Mouse (Mus musculus): ENCODE data around the gene Tsga10ip.
"Not testable (repeated sequence)": the region's sequence is repeated elsewhere in the genome, so short reads cannot be mapped to it uniquely, and the experiment has no call there.

Tsga10ip gene

DNA sequence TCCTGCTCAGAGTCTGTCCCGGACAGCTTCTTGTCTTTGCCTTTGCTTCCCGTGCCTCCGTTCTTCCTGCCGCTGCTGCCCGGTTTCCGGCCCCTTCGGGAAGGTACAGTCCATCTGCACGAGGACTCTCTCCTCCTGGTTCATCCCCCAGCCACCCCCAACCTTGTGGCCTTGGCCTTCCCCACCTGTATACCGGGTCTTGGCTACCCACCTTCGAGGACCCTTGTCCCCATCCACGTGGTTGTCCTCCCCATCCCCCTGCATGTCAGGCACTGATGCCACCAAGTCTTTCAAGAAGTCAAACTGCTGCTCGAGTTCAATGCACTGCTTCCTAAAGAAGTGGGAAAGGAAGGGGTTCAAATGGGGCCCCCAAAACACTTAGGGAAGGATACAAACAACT is 21.2 kb upstream of the Tsga10ip start:
- DNase-seq (ENCODE audit: low spot score) = no peak

DNA sequence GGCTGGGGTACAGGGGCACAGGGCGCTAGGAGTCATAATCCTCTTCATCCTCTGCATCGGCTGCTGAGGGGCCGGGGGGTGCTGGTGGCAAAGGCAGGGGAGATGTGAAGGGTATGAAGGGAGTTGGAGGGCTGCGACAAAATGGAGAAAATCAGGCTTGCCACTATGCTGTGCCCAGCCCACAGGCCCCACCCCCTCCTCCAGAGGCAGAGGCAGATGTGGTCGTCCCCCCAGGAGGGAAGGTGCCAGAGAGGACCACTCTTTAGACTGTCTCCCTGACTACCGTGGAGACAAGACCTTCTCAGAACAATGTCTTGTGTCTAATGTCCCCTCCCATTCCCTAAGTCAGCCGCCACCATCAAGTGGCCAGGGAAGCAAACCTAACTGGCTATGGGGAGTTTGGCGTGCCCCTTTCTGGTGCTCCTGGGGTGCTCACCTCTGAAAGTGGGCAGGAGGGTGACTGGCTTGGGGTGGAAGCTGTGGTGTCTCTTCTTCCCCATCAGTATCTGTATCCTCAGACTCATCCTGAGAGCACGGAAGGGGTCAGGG is 20.6 kb upstream of the Tsga10ip start:
- no peak for DNase-seq (ENCODE audit: low spot score)

DNA sequence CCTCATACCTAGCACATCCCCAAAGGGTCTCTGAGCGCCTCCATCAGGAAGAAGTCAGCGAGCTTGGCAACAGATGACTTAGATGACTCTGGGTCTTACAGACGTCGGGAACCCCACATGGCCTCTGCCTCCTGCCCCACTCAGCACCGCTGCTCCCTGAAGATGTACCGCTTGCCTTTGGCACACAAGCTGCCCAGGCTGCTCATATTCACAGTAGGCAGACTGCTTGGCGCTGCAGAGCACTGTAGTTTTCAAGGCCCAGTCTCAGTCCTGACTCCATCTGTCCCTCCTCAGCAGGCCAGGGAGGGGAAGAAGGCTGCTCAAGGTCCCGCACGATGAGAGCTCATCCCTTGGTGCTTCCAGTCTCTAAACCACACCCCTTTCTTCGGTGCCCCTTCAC is 19.9 kb upstream of the Tsga10ip start:
- DNase-seq (ENCODE audit: low spot score) = no peak

DNA sequence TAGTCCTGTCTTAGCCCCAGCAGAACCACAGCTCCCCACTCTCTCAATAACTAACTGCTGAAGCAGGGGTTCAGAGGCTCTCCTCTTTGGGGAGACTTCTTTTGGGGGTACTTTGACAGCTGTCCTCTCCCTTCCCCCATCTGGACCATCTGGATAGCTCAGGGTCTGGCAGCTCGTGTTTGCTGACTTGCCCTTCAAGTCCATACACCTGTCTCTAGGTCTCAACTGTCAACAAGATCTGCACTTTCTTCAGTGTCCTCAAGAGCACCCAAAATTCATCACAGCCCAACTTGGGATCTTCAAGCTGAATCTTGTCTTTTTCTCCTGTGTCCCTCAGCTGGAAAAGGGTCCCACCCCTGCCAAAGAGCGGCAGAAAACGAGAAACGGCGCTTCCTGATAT is 19.5 kb upstream of the Tsga10ip start:
- DNase-seq (ENCODE audit: low spot score) = no peak

DNA sequence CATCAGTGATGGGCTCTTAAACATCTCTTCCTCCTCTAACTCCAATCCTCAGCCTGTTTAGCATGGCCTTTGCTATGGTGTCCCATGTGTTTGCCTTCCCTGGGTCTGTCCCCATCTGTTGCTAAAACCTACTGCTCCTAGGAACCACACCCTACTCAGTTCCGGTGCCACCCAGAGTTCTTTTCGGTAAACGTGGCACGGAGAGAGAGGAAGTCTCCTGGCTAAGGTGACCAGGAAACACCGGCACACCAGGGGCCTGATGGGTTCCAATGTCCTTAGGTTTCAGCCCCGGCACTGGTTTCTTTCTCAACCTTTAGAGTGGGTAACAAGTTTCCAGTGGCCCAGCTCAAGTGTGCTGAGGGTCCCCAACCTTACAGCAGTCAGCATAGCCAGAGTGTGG is 18.3 kb upstream of the Tsga10ip start:
- no peak for DNase-seq (ENCODE audit: low spot score)

DNA sequence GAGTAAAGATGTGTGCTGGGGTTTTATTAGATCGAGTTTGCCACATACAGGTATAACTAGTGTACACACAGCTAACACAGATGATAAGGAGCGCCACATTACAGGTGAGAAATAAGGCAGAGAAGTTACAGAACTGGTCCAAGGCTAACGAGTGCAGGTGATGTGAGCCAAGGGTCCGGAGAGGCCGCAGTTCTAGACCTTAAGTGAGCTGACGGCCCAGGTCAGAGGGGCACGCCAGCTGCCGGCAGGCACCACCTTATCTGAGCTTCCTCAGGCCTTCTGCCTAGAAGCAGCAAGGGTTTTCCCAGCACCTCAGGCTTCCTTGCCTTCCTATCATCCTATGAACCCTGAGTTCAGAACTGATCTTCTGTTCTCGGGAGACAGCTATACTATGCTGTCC is 17.3 kb upstream of the Tsga10ip start:
- DNase-seq (ENCODE audit: low spot score) = no peak

DNA sequence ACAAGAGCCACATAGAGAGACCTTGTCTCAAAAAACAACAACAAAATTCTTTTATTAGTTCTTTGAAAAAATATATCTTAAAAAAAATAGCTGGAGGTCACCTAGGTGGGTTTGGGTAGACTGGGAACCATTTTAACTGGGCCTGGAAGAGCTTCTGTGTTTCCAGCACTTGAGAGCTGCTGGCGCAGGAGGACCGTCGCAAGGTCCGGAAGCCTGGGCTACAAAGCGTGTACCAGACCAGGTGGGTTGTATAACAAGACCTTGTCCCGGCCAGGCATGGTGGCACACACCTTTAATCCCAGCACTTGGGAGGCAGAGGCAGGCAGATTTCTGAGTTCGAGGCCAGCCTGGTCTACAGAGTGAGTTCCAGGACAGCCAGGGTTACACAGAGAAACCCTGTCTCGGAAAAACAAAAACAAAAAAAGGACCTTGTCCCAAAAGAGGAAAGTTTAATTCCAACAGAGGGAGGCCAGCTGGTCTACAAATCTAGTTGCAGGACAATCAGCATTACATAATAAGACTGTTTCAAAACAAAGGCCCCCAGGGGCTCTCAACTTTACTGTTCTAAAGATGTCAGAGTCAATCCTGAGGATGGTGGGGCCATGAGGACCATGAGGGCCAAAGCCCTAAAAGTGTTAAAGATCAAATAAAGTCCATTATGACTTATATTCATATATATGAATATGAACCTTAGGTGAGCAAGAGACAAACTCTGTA is 16.6 kb upstream of the Tsga10ip start:
- no peak for DNase-seq (ENCODE audit: low spot score)

DNA sequence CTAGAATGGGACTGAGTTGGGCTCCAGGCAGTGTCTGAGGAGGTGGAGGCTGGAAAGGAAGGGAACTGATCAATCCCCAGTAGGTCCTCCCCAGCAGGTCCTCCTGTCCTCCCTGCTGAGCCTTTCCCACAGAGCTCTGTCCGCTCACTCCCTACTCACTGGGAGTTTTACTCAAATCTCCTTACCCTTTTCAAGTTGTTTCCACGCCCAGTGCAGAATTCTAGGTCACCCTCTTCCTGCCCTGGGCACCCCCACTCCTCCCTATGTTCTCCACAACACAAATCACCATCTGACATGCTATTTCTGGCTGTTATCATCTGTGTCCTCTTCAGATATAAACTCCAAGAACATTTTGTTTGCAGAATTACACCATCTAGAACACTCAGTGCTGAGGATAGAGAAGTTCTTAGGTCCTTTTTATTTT is 12.2 kb upstream of the Tsga10ip start:
- peak; percentile 68 for DNase-seq (ENCODE audit: low spot score)

DNA sequence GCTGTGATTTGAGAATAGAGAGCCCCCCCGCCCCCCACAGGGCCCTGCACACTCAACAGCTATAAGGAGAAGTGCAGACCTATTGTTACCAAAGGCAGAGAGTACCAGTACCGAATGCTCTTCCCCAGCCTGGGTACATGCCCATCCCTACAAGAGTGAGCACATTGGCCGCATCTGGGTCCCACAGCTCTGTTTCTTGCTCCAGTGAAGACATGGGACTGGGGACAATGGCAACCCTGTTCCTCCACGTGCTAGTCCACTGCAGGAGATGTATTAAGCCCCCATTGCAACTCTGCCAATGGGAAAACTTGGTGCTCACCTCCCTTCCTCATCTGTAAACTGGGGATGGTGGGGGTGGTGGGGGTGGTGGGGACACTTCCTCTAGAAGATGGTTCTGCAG is 11.5 kb upstream of the Tsga10ip start:
- no peak for DNase-seq (ENCODE audit: low spot score)

DNA sequence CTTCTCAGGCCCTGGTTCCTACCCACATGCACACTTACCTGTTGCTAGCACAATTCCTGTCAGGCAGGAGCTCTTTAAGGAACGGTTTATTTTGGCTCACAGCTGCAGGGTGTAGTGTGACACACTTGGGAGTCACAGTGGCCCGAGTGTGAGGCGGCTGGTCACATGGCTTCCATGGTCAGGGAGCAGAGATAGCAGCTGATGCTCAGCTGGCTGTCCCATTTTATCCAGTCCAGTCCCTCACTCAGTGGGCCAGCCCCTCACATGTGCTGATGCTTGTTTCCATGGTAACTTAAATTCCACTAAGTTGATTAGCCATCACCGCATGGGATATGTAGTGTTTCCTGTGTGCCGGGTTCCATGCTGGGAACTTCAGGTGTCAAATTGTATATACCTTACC is 9.6 kb upstream of the Tsga10ip start:
- no peak for DNase-seq (ENCODE audit: low spot score)

DNA sequence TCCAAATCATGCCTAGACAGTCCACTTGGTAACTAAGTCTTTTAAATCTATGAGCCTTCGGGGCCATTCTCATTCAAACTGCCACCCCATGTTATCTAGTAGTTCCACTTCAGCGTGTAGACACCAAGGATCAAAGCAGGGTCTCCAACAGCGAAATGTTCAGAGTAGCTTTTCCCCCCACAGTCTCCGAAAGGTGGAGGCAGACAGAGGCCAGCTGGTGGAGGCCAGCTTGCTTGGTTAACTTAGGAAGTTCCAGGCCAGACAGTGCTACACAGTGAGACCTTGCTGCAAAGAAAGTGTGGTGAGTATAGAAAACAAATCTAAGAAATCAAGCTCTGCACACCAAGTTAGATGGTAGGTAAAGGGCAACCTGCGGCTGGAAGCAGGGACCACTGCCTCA is 8.3 kb upstream of the Tsga10ip start:
- no peak for DNase-seq (ENCODE audit: low spot score)

DNA sequence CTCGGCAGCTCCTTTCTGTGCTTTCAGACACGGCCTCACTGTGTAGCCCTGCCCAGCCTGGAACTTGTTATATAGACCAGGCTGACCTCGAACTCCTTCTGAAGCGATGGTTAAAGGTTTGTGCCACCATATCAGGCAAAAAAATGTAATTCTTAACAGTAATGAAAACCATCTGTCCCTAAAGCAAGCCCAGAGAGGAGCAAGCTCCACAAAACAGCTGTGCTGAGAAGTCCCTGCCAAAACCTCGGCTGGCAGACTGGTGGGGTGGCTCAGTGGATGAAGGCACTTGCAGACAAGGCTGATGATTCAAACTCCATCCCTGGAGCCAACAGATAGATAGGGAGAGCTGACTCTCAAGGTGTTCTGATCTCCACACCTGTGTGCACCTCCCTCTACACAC is 6.7 kb upstream of the Tsga10ip start:
- peak; percentile 36 for DNase-seq (ENCODE audit: low spot score)

DNA sequence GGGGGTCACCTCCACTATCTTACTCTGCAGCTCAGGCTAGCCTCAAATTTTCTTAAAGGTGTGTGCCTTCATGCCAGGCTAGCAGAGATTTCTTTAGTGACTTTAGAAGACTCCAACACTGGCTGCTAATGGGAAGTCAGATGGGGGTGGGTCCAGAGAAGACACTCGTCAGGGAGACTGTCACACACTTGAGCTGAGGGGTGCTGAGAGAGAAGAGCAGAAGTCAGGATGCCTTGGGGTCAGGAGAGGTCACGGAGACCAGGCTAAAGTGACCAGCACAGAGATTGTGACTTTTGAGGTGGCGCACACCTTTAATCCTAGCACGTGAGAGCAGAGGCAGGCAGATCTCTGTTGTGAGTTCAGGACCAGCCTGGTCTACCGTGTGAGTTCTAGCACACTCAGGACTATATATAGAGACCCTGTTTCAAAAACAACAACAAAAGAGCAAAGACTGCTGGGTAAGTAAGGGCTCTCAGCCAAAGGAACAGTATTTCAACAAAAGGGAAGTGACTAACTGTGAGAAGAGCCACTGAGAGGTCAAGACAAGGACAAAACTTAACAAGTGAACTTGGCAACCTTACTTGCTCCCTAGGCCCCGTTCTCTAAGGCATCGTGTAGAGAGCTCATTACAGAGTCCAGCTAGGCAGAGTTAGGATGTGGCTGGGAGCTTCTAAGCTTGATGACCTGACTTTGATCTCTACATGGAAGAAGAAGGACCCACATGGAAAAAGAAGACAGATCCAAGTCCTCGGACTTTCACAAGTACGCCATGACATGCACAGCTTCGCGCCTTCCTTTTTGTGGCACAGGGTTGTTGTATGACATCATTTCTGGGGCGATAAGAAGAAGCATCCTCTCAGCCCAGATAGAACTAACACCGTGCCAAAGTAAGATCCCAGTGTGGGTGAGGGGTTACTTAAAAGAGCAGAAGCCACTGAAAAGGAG is 6.0 kb upstream of the Tsga10ip start:
- peak; percentile 50 for DNase-seq (ENCODE audit: low spot score)

DNA sequence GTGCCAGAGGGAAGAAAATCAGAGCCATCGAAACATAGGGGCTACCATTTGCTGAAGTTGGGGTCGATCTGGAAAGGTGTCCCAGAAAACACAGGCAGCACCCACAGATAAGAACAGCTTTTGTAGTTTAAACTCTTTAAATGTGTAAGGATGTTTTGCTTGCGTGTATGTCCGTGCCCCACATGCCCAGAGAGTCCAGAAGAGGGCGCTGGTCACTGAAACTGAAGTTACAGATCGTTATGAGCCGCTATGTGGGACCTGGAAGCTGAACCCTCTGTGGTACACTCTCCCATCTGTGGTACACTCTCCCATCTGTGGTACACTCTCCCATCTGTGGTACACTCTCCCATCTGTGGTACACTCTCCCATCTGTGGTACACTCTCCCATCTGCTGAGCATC is 4.8 kb upstream of the Tsga10ip start:
- peak; percentile 71 for DNase-seq (ENCODE audit: low spot score)

DNA sequence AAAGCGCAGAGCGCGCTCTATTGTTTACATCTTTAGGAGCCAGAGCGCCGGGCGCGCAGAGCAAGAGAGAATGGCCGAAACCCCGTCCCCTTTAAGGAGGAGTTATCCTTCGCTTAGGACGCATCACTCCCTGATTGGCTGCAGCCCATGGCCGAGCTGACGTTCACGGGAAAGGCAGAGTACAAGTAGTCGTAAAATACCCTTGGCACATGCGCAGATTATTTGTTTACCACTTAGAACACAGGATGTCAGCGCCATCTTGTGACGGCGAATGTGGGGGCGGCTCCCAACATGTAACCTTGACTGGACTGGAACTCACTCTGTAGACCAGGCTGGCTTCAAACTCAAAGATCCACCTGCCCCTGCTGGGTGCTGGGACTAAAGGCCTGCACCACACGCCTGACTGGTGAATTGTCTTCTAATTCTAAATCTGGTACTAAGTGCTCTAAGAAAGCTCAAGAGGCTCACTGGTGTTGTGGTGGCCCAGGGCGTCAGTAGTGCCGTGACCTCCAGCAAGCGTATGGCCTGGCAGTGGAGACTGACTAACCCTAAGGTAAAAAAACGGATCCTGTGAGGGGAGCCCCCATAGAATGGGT is 4.3 kb upstream of the Tsga10ip start:
- peak; percentile 52 for DNase-seq (ENCODE audit: low spot score)

DNA sequence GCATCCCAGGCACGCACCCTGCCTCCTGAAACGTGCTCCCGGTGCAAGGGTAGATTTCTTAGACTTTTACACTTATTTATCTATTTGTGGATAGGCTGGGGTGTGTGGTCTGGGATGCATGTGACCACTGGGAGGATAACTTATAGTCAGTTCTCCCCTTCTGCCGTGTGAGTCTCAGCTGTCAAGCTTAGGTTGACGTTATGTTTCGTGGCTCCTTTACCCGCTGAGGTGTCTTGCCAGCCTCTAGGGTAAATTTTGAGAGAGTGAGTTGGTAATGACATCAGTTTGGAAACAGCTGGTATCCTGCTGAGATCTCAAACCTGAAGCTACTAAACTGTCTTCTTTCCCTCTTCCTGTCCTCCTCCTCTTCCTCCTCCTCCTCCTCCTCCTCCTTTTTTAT is 3.6 kb upstream of the Tsga10ip start:
- no peak for DNase-seq (ENCODE audit: low spot score)

DNA sequence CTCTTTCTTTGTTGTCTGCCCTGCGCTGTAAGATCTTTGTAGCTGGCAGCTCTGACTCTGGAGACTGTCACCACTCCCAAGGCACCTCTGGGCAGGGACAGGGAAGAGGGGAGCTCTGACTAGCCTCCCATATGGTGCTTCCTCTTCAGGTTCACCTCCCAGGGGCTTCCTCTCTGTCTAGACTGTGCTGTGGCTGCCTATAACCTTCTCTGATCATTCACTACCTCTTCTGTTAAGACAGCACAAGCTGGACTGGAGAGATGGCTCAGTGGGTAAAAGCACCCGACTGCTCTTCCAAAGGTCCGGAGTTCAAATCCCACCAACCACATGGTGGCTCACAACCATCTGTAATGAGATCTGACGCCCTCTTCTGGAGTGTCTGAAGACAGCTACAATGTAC is 1.3 kb downstream of the Tsga10ip start:
- DNase-seq (ENCODE audit: low spot score) = not testable (repeated sequence)

DNA sequence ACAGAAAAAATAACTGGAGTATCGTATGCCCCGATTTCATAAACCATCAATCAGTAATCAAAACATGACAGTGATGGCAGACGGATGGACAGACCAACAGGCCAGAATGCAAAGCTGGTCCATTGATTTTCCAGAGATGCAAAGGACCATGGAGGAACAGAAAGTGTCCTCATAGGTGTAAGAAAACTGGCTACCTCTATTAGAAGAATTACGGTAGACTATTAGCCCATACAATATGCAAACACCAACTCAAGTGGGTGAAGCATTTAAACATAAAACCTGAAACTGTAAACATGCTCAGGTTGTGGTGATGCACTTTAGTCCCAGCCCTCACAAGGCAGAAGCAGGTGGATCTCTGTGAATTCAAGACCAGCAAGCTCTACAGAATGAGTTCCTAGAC is 7.0 kb downstream of the Tsga10ip start:
- no peak for DNase-seq (ENCODE audit: low spot score)

DNA sequence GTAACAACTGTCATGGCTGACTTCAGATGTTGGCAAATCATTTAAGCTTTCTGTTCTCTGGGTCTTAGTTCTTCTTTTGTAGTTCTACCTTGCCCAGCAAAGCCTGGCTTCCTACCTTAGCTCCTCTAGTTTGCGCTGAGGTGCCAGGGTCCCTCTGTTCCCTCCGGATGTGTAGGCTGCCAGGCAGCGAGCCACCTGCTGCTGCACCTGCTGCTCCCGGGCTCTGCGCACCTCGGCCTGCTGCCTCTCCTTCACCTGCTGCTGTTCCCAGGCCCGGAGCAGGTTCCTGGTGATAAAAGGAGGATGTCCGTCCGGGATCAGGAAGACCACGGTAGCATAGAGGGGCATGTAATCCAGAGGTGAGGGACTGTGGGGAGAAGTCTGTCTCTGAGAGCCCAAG is 8.2 kb downstream of the Tsga10ip start:
- no peak for DNase-seq (ENCODE audit: low spot score)

DNA sequence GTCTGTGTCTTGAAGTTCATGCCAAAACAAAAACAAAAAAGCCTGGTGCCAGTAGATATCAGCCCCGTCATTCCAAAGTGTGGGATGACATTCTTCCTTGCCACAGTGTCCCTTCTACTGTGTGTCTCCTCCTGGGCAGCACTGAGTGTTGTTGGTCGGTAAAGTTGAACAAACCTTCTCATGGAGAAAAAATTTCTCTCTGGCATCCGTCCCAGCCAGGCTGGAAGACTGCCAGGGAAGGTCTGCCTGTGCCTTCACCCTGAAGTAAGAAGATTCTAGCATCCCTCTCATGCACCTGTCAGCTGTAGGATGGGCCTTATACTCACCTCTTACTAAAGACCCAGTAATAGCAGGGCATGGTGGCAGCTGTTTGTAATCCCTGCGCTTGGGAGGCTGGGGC is 9.4 kb downstream of the Tsga10ip start:
- peak; percentile 49 for DNase-seq (ENCODE audit: low spot score)

DNA sequence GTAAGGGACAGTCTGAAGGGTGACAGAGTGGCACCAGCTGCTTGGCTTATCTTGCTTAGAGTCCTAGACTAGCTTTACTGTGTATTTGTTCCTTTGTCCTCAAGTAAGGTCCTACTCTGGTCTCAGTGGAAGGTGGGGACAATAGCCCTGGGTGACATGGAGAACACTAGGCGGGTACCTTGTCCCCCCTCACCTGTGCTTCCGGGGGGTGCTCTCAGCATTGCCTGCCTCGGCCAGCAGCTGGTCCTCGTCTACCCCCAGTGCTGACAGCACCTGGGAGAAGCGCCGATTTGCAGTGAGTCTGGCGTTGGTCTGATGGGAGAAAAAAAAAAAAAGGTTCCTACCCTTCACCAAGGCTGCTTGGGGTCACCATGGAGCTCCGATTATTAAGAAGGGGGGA is 11.9 kb downstream of the Tsga10ip start:
- no peak for DNase-seq (ENCODE audit: low spot score)

DNA sequence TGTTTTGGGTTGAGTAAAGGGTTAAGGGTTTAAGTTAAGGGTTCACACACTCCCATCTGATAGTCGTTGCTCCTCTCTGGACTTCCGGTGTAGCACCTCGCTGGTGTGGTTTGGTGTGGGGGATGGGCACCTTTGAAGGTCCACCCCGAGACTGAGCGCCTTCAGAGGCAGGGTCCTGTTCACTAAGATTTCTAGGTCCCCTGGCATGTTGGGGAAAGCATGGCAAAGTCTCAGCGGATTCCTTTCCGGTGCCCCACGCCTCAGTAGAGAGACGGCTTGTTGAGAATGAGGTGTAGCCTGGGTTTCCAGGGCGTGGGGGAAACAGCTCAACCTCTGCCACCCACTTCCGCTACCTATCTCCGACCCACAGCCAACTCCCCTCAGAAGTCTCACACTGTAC is 12.7 kb downstream of the Tsga10ip start:
- DNase-seq (ENCODE audit: low spot score) = peak; percentile 49
